Mouse (Mus musculus): ENCODE data around the gene Asphd1. TPM values are rescaled to one million over a fixed set of nuclear protein-coding genes. Genes with fewer than 3 reads are reported as not detected.

Asphd1 gene
- polyA plus RNA-seq (2014; fragmentation: Nextera tagmentation; extraction: Ambion mirVana) = 0.23 TPM in 1 of 2 replicates, not detected in the other

GRCm38 (mm10) chr7:126949403-126949792, at the start of gene Asphd1:
TSS of gene Asphd1 (minus strand) at chr7:126949582.
- whole genome bisulfite sequencing (ENCODE audit: insufficient replicate concordance) = 1% methylated on average over 21 of the region's 21 CpGs
- Histone ChIP-seq H3K9me3 (replicated peaks; ENCODE audit: control insufficient read depth, low read length) (no peaks in the 10 kb centered on the region), H3K4me2 (peak within 1 kb of the TSS; percentile 99), H3K4me3 (ENCODE audit: low read depth, low read length) (peak within 1 kb of the TSS; percentile 51), H3K9ac (ENCODE audit: low read depth, low read length) (no peak within 1 kb of the TSS), H3K27me3 (ENCODE audit: control insufficient read depth, insufficient read depth, low read length) (peaks cover 49% of the 10 kb centered on the region), H3K27ac (ENCODE audit: low read depth, low read length) (no peak within 1 kb of the TSS), H3K36me3 (ENCODE audit: control insufficient read depth, insufficient read depth, low read length) (no peaks in the 10 kb centered on the region), H3K4me1 (ENCODE audit: control insufficient read depth, insufficient read depth, low read length) (peaks cover 13% of the 10 kb centered on the region)
- peak; percentile 44 for ATAC-seq (replicated peaks; ENCODE audit: insufficient number of reproducible peaks, low FRiP score, low TSS enrichment)

- Histone ChIP-seq H3K9me3 (replicated peaks; ENCODE audit: control insufficient read depth, low read length) (no peaks in the 10 kb centered on the region), H3K27ac (ENCODE audit: low read depth, low read length) (no peak overlapping the region), H3K9ac (ENCODE audit: low read depth, low read length) (no peak overlapping the region), H3K4me1 (ENCODE audit: control insufficient read depth, insufficient read depth, low read length) (no peaks in the 10 kb centered on the region), H3K4me2 (no peak overlapping the region), H3K27me3 (ENCODE audit: control insufficient read depth, insufficient read depth, low read length) (no peaks in the 10 kb centered on the region), H3K4me3 (ENCODE audit: low read depth, low read length) (no peak overlapping the region), H3K36me3 (ENCODE audit: control insufficient read depth, insufficient read depth, low read length) (peaks cover 3% of the 10 kb centered on the region; the same call in 1 of the 2 replicates)
- 70% methylated on average over 4 of the region's 4 CpGs for WGBS (ENCODE audit: insufficient replicate concordance)
- ATAC-seq (replicated peaks; ENCODE audit: insufficient number of reproducible peaks, low FRiP score, low TSS enrichment) = no peak
These were observed 47.1 kb upstream of the Asphd1 start for GRCm38 (mm10) chr7:126996449-126996848.

- H3K9ac ChIP-seq (ENCODE audit: low read depth, low read length) = no peak overlapping the region
- H3K27me3 ChIP-seq (ENCODE audit: control insufficient read depth, insufficient read depth, low read length) = no peaks in the 10 kb centered on the region
- H3K27ac ChIP-seq (ENCODE audit: low read depth, low read length) = no peak overlapping the region
- H3K4me2 ChIP-seq = no peak overlapping the region
- H3K36me3 ChIP-seq (ENCODE audit: control insufficient read depth, insufficient read depth, low read length) = no peaks in the 10 kb centered on the region
- H3K9me3 ChIP-seq (replicated peaks; ENCODE audit: control insufficient read depth, low read length) = no peaks in the 10 kb centered on the region
- WGBS (ENCODE audit: insufficient replicate concordance) = 63% methylated on average over 8 of the region's 8 CpGs
- no peak for ATAC-seq (replicated peaks; ENCODE audit: insufficient number of reproducible peaks, low FRiP score, low TSS enrichment)
- H3K4me1 ChIP-seq (ENCODE audit: control insufficient read depth, insufficient read depth, low read length) = peaks cover 3% of the 10 kb centered on the region; the same call in 1 of the 2 replicates
- no peak overlapping the region for H3K4me3 ChIP-seq (ENCODE audit: low read depth, low read length)
These were observed 39.4 kb upstream of the Asphd1 start for GRCm38 (mm10) chr7:126988816-126989215.

- no peak overlapping the region for H3K4me2 ChIP-seq
- no peak overlapping the region for H3K9ac ChIP-seq (ENCODE audit: low read depth, low read length)
- WGBS (ENCODE audit: insufficient replicate concordance) = 47% methylated on average over 9 of the region's 9 CpGs
- H3K4me1 ChIP-seq (ENCODE audit: control insufficient read depth, insufficient read depth, low read length) = peaks cover 3% of the 10 kb centered on the region; the same call in 1 of the 2 replicates
- no peaks in the 10 kb centered on the region for H3K9me3 ChIP-seq (replicated peaks; ENCODE audit: control insufficient read depth, low read length)
- no peaks in the 10 kb centered on the region for H3K36me3 ChIP-seq (ENCODE audit: control insufficient read depth, insufficient read depth, low read length)
- H3K27ac ChIP-seq (ENCODE audit: low read depth, low read length) = no peak overlapping the region
- ATAC-seq (replicated peaks; ENCODE audit: insufficient number of reproducible peaks, low FRiP score, low TSS enrichment) = no peak
- no peak overlapping the region for H3K4me3 ChIP-seq (ENCODE audit: low read depth, low read length)
- no peaks in the 10 kb centered on the region for H3K27me3 ChIP-seq (ENCODE audit: control insufficient read depth, insufficient read depth, low read length)
These were observed 36.9 kb upstream of the Asphd1 start for GRCm38 (mm10) chr7:126986319-126986718.

- Histone ChIP-seq H3K36me3 (ENCODE audit: control insufficient read depth, insufficient read depth, low read length) (0 out of 2 replicates have a peak, but pooled peaks cover 2% of the 10 kb centered on the region), H3K4me2 (no peak overlapping the region), H3K4me3 (ENCODE audit: low read depth, low read length) (no peak overlapping the region), H3K9me3 (replicated peaks; ENCODE audit: control insufficient read depth, low read length) (no peaks in the 10 kb centered on the region), H3K9ac (ENCODE audit: low read depth, low read length) (0 out of 2 replicates have a peak overlapping the region, but pooled peaks have one; percentile 5), H3K4me1 (ENCODE audit: control insufficient read depth, insufficient read depth, low read length) (peaks cover 3% of the 10 kb centered on the region; the same call in 1 of the 2 replicates), H3K27me3 (ENCODE audit: control insufficient read depth, insufficient read depth, low read length) (no peaks in the 10 kb centered on the region), H3K27ac (ENCODE audit: low read depth, low read length) (no peak overlapping the region)
- ATAC-seq (replicated peaks; ENCODE audit: insufficient number of reproducible peaks, low FRiP score, low TSS enrichment) = no peak
- 29% methylated on average over 10 of the region's 10 CpGs for WGBS (ENCODE audit: insufficient replicate concordance)
These were observed 35.5 kb upstream of the Asphd1 start for GRCm38 (mm10) chr7:126984667-126985444.

GRCm38 (mm10) chr7:126983113-126983512, 33.7 kb upstream of the Asphd1 start:
- Histone ChIP-seq H3K36me3 (ENCODE audit: control insufficient read depth, insufficient read depth, low read length) (peaks cover 16% of the 10 kb centered on the region; the same call in 1 of the 2 replicates), H3K4me2 (no peak overlapping the region), H3K9ac (ENCODE audit: low read depth, low read length) (no peak overlapping the region), H3K4me3 (ENCODE audit: low read depth, low read length) (no peak overlapping the region), H3K27me3 (ENCODE audit: control insufficient read depth, insufficient read depth, low read length) (no peaks in the 10 kb centered on the region), H3K27ac (ENCODE audit: low read depth, low read length) (no peak overlapping the region), H3K4me1 (ENCODE audit: control insufficient read depth, insufficient read depth, low read length) (peaks cover 3% of the 10 kb centered on the region; the same call in 1 of the 2 replicates), H3K9me3 (replicated peaks; ENCODE audit: control insufficient read depth, low read length) (no peaks in the 10 kb centered on the region)
- ATAC-seq (replicated peaks; ENCODE audit: insufficient number of reproducible peaks, low FRiP score, low TSS enrichment) = no peak
- WGBS (ENCODE audit: insufficient replicate concordance) = 83% methylated on average over 7 of the region's 7 CpGs

GRCm38 (mm10) chr7:126982054-126982453, 32.7 kb upstream of the Asphd1 start:
- peaks cover 17% of the 10 kb centered on the region; the same call in 1 of the 2 replicates for H3K36me3 ChIP-seq (ENCODE audit: control insufficient read depth, insufficient read depth, low read length)
- no peak overlapping the region for H3K4me3 ChIP-seq (ENCODE audit: low read depth, low read length)
- ATAC-seq (replicated peaks; ENCODE audit: insufficient number of reproducible peaks, low FRiP score, low TSS enrichment) = no peak
- no peak overlapping the region for H3K27ac ChIP-seq (ENCODE audit: low read depth, low read length)
- peaks cover 6% of the 10 kb centered on the region; the same call in 1 of the 2 replicates for H3K4me1 ChIP-seq (ENCODE audit: control insufficient read depth, insufficient read depth, low read length)
- WGBS (ENCODE audit: insufficient replicate concordance) = 65% methylated on average over 4 of the region's 4 CpGs
- H3K9ac ChIP-seq (ENCODE audit: low read depth, low read length) = no peak overlapping the region
- no peaks in the 10 kb centered on the region for H3K9me3 ChIP-seq (replicated peaks; ENCODE audit: control insufficient read depth, low read length)
- H3K4me2 ChIP-seq = no peak overlapping the region
- no peaks in the 10 kb centered on the region for H3K27me3 ChIP-seq (ENCODE audit: control insufficient read depth, insufficient read depth, low read length)

- H3K4me1 ChIP-seq (ENCODE audit: control insufficient read depth, insufficient read depth, low read length) = peaks cover 7% of the 10 kb centered on the region; the same call in 1 of the 2 replicates
- H3K4me3 ChIP-seq (ENCODE audit: low read depth, low read length) = no peak overlapping the region
- H3K9me3 ChIP-seq (replicated peaks; ENCODE audit: control insufficient read depth, low read length) = no peaks in the 10 kb centered on the region
- no peak overlapping the region for H3K9ac ChIP-seq (ENCODE audit: low read depth, low read length)
- H3K36me3 ChIP-seq (ENCODE audit: control insufficient read depth, insufficient read depth, low read length) = peaks cover 17% of the 10 kb centered on the region; the same call in 1 of the 2 replicates
- H3K27ac ChIP-seq (ENCODE audit: low read depth, low read length) = no peak overlapping the region
- H3K4me2 ChIP-seq = no peak overlapping the region
- 79% methylated on average over 2 of the region's 2 CpGs for WGBS (ENCODE audit: insufficient replicate concordance)
- no peak for ATAC-seq (replicated peaks; ENCODE audit: insufficient number of reproducible peaks, low FRiP score, low TSS enrichment)
- H3K27me3 ChIP-seq (ENCODE audit: control insufficient read depth, insufficient read depth, low read length) = no peaks in the 10 kb centered on the region
These were observed 32.2 kb upstream of the Asphd1 start for GRCm38 (mm10) chr7:126981601-126982000.

All from heart, embryonic 11.5 days (tissue).